Mouse (Mus musculus) small intestine, adult 2 months (tissue): ENCODE results near the gene Anp32e.

Source experiments
- CTCF ChIP-seq: fragments of 200-500 bp; IDR thresholded peaks from 2 replicates; pipeline ENCODE4 v1.5.1; 2012; ENCODE audit warnings: low read depth, mild to moderate bottlenecking, control low read depth, inconsistent platforms, low read length, moderate library complexity, mixed read lengths; ENCODE audit not compliant: insufficient replicate concordance, insufficient read length; ENCODE audit errors: extremely low read depth
- POLR2A ChIP-seq: fragments of 200-500 bp; IDR thresholded peaks from 2 replicates; pipeline ENCODE4 v1.6.1; 2012; ENCODE audit warnings: low read depth, mild to moderate bottlenecking, control low read depth, inconsistent platforms, low read length, moderate library complexity

- TF ChIP-seq CTCF (peak; percentile 63; the same call in 1 of the 2 replicates), POLR2A (no peak)
Observed at GRCm38 (mm10) chr3:95963681-95964080, 34.6 kb downstream of the Anp32e start.
